Mouse (Mus musculus) CD8-positive naive resting alpha-beta T cell, adult 2 months (primary cell): ENCODE data around the gene Dlat.

Experiments
- DNase-seq, 2 experiments: peaks; one replicate each; pipeline ENCODE4 v3.0.0; 2022; ENCODE audit warnings: low read depth in 2 of 2, low spot score in 2 of 2

Dlat gene

DNA sequence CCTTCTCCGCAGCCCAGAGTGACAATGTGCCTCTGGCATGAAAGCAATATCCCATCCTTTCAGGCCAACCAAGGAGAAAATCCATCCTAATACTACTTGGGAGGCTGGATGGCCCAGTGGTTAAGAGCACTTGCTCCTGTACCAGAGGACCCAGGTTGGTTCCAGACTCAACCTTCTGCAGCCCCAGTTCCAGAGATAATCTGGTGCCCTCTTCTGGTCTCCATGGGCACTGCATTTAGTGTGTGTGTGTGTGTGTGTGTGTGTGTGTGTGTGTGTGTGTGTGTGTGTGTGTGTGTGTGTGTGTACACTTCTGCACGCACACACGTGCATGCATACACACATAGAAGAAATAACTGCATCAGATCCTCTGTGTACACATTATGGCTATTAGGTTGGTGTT lies 66.0 kb downstream of the Dlat start:
- peak; percentile 39 to 53 for DNase-seq

GRCm38 (mm10) chr9:50592955-50593354 lies 66.6 kb downstream of the Dlat start:
- no peak for DNase-seq

DNA sequence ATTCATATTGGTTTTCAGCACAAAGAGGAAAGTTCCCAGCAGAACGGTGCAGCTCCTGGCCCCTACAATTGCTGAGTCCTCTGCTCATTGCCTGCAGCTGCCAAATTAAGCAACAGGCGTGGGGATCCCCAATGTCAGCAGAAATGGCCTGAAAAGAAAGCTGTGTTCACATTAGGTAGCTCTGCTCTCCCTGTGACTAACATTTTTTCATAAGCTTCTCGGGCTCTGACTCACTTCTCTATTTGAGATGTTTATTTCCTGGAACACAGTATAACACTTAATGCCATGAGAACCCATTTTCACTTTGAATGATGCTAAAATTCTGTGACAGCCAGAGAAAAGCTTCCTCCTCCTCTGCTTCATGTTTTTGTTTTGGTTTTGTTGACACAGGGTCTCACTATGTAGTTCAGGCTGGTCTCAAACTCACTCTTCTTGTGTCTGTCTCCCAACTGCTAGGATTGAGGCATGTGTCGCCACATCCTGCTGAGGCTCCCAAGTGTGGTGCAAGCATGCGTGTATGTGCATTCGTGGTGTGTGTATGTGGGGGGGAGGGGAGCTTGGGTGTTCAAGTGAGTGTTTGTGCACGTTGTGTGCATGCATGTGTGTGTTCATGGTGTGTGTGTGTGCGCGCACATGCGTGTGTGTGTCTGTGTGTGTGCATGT lies 68.6 kb downstream of the Dlat start:
- no peak for DNase-seq

GRCm38 (mm10) chr9:50586955-50587354 lies 72.6 kb downstream of the Dlat start:
- no peak for DNase-seq

GRCm38 (mm10) chr9:50585145-50585818 lies 74.3 kb downstream of the Dlat start:
- no peak for DNase-seq
